Mouse (Mus musculus): ENCODE results near the gene Fkbp6.

- TF ChIP-seq CTCF (IDR thresholded peaks at IDR 0.05; ENCODE audit: low read depth) (no peak), EP300 (IDR thresholded peaks at IDR 0.05; ENCODE audit: low read depth) (no peak)
Observed at GRCm38 (mm10) chr5:135248956-135249676, 100.7 kb downstream of the Fkbp6 start.
